Mouse (Mus musculus): ENCODE measurements around the gene Ubac2. TPM values are rescaled to one million over a fixed set of nuclear protein-coding genes. Genes with fewer than 3 reads are reported as not detected.

Ubac2 gene
- polyA plus RNA-seq, 1 experiment from 2014 or later, result 67.4 TPM

- no peaks in the 10 kb centered on the region for H3K9me3 ChIP-seq
- H3K4me2 ChIP-seq, result no peak overlapping the region
- no peak for ATAC-seq (ENCODE audit: low FRiP score)
- no peak overlapping the region for H3K4me3 ChIP-seq (replicated peaks)
- no peaks in the 10 kb centered on the region for H3K27me3 ChIP-seq
- H3K9ac ChIP-seq, result no peak overlapping the region
- H3K27ac ChIP-seq, result no peak overlapping the region
- WGBS, result 89% methylated on average over 5 of the region's 5 CpGs
- H3K36me3 ChIP-seq (replicated peaks), result no peaks in the 10 kb centered on the region
- peaks cover 2% of the 10 kb centered on the region; the same call in 1 of the 2 replicates for H3K4me1 ChIP-seq
These were observed 67.7 kb downstream of the Ubac2 start for GRCm38 (mm10) chr14:121946131-121946530.

- no peaks in the 10 kb centered on the region for H3K36me3 ChIP-seq (replicated peaks)
- peaks cover 2% of the 10 kb centered on the region; the same call in 1 of the 2 replicates for H3K4me1 ChIP-seq
- H3K9me3 ChIP-seq, result no peaks in the 10 kb centered on the region
- H3K4me2 ChIP-seq, result no peak overlapping the region
- no peak overlapping the region for H3K27ac ChIP-seq
- no peaks in the 10 kb centered on the region for H3K27me3 ChIP-seq
- no peak overlapping the region for H3K9ac ChIP-seq
- no peak overlapping the region for H3K4me3 ChIP-seq (replicated peaks)
- 74% methylated on average over 8 of the region's 8 CpGs for WGBS
- no peak for ATAC-seq (ENCODE audit: low FRiP score)
These were observed 68.3 kb downstream of the Ubac2 start for GRCm38 (mm10) chr14:121946728-121947127.

GRCm38 (mm10) chr14:121947201-121947760 is 68.9 kb downstream of the Ubac2 start:
- no peaks in the 10 kb centered on the region for H3K9me3 ChIP-seq
- no peaks in the 10 kb centered on the region for H3K36me3 ChIP-seq (replicated peaks)
- ATAC-seq (ENCODE audit: low FRiP score), result no peak
- H3K4me3 ChIP-seq (replicated peaks), result no peak overlapping the region
- H3K27ac ChIP-seq, result no peak overlapping the region
- H3K4me1 ChIP-seq, result peaks cover 2% of the 10 kb centered on the region; the same call in 1 of the 2 replicates
- no peak overlapping the region for H3K9ac ChIP-seq
- H3K4me2 ChIP-seq, result no peak overlapping the region
- 80% methylated on average over 8 of the region's 8 CpGs for WGBS
- no peaks in the 10 kb centered on the region for H3K27me3 ChIP-seq

GRCm38 (mm10) chr14:121947966-121948365 is 69.5 kb downstream of the Ubac2 start:
- Histone ChIP-seq H3K27me3 (no peaks in the 10 kb centered on the region), H3K9me3 (no peaks in the 10 kb centered on the region), H3K36me3 (replicated peaks) (no peaks in the 10 kb centered on the region), H3K27ac (no peak overlapping the region), H3K9ac (no peak overlapping the region), H3K4me2 (no peak overlapping the region), H3K4me1 (peaks cover 2% of the 10 kb centered on the region; the same call in 1 of the 2 replicates), H3K4me3 (replicated peaks) (no peak overlapping the region)
- ATAC-seq (ENCODE audit: low FRiP score), result no peak
- 88% methylated on average over 3 of the region's 3 CpGs for WGBS

GRCm38 (mm10) chr14:121949436-121949835 is 71.0 kb downstream of the Ubac2 start:
- no peak overlapping the region for H3K9ac ChIP-seq
- no peak overlapping the region for H3K4me3 ChIP-seq (replicated peaks)
- H3K9me3 ChIP-seq, result no peaks in the 10 kb centered on the region
- no peak overlapping the region for H3K4me2 ChIP-seq
- no peaks in the 10 kb centered on the region; the same call in 1 of the 2 replicates for H3K36me3 ChIP-seq (replicated peaks)
- no peaks in the 10 kb centered on the region for H3K27me3 ChIP-seq
- ATAC-seq (ENCODE audit: low FRiP score), result no peak
- H3K27ac ChIP-seq, result no peak overlapping the region
- 88% methylated on average over 3 of the region's 3 CpGs for WGBS
- peaks cover 2% of the 10 kb centered on the region; the same call in 1 of the 2 replicates for H3K4me1 ChIP-seq

GRCm38 (mm10) chr14:121949897-121950296 is 71.5 kb downstream of the Ubac2 start:
- Histone ChIP-seq H3K4me2 (no peak overlapping the region), H3K9me3 (no peaks in the 10 kb centered on the region), H3K4me3 (replicated peaks) (no peak overlapping the region), H3K36me3 (replicated peaks) (no peaks in the 10 kb centered on the region; the same call in 1 of the 2 replicates), H3K4me1 (peaks cover 2% of the 10 kb centered on the region; the same call in 1 of the 2 replicates), H3K27ac (no peak overlapping the region), H3K9ac (no peak overlapping the region), H3K27me3 (no peaks in the 10 kb centered on the region)
- WGBS, result 96% methylated on average over 5 of the region's 5 CpGs
- ATAC-seq (ENCODE audit: low FRiP score), result no peak

- H3K27ac ChIP-seq, result no peak overlapping the region
- WGBS, result 87% methylated on average over 2 of the region's 2 CpGs
- no peak for ATAC-seq (ENCODE audit: low FRiP score)
- H3K9ac ChIP-seq, result no peak overlapping the region
- H3K4me1 ChIP-seq, result peaks cover 2% of the 10 kb centered on the region; the same call in 1 of the 2 replicates
- H3K36me3 ChIP-seq (replicated peaks), result no peaks in the 10 kb centered on the region; the same call in 1 of the 2 replicates
- H3K9me3 ChIP-seq, result no peaks in the 10 kb centered on the region
- no peak overlapping the region for H3K4me3 ChIP-seq (replicated peaks)
- H3K4me2 ChIP-seq, result no peak overlapping the region
- no peaks in the 10 kb centered on the region for H3K27me3 ChIP-seq
These were observed 73.1 kb downstream of the Ubac2 start for GRCm38 (mm10) chr14:121951399-121952045.

- H3K9me3 ChIP-seq, result no peaks in the 10 kb centered on the region
- no peak overlapping the region for H3K4me2 ChIP-seq
- no peak overlapping the region for H3K9ac ChIP-seq
- H3K4me3 ChIP-seq (replicated peaks), result no peak overlapping the region
- WGBS, result 95% methylated on average over 5 of the region's 5 CpGs
- no peak overlapping the region for H3K27ac ChIP-seq
- no peak for ATAC-seq (ENCODE audit: low FRiP score)
- H3K36me3 ChIP-seq (replicated peaks), result no peaks in the 10 kb centered on the region; the same call in 1 of the 2 replicates
- no peaks in the 10 kb centered on the region for H3K4me1 ChIP-seq
- no peaks in the 10 kb centered on the region for H3K27me3 ChIP-seq
These were observed 73.6 kb downstream of the Ubac2 start for GRCm38 (mm10) chr14:121952046-121952400.

GRCm38 (mm10) chr14:121954129-121954528 is 75.7 kb downstream of the Ubac2 start:
- H3K27ac ChIP-seq, result no peak overlapping the region
- H3K36me3 ChIP-seq (replicated peaks), result no peaks in the 10 kb centered on the region; the same call in 1 of the 2 replicates
- no peak for ATAC-seq (ENCODE audit: low FRiP score)
- no peak overlapping the region for H3K4me2 ChIP-seq
- H3K4me3 ChIP-seq (replicated peaks), result no peak overlapping the region
- no peaks in the 10 kb centered on the region for H3K27me3 ChIP-seq
- no peaks in the 10 kb centered on the region for H3K4me1 ChIP-seq
- H3K9ac ChIP-seq, result no peak overlapping the region
- H3K9me3 ChIP-seq, result no peaks in the 10 kb centered on the region
- 94% methylated on average over 11 of the region's 11 CpGs for WGBS

GRCm38 (mm10) chr14:121954608-121955007 is 76.2 kb downstream of the Ubac2 start:
- no peak for ATAC-seq (ENCODE audit: low FRiP score)
- Histone ChIP-seq H3K4me2 (no peak overlapping the region), H3K9me3 (no peaks in the 10 kb centered on the region), H3K4me1 (no peaks in the 10 kb centered on the region), H3K9ac (no peak overlapping the region), H3K27me3 (no peaks in the 10 kb centered on the region), H3K36me3 (replicated peaks) (no peaks in the 10 kb centered on the region; the same call in 1 of the 2 replicates), H3K4me3 (replicated peaks) (no peak overlapping the region), H3K27ac (no peak overlapping the region)
- 96% methylated on average over 12 of the region's 12 CpGs for WGBS

- WGBS, result 91% methylated on average over 5 of the region's 5 CpGs
- Histone ChIP-seq H3K27me3 (no peaks in the 10 kb centered on the region), H3K4me1 (no peaks in the 10 kb centered on the region), H3K27ac (no peak overlapping the region), H3K9ac (no peak overlapping the region), H3K4me2 (no peak overlapping the region), H3K36me3 (replicated peaks) (no peaks in the 10 kb centered on the region; the same call in 1 of the 2 replicates), H3K9me3 (no peaks in the 10 kb centered on the region), H3K4me3 (replicated peaks) (no peak overlapping the region)
- no peak for ATAC-seq (ENCODE audit: low FRiP score)
These were observed 76.9 kb downstream of the Ubac2 start for GRCm38 (mm10) chr14:121955176-121955795.

GRCm38 (mm10) chr14:121956291-121956690 is 77.9 kb downstream of the Ubac2 start:
- H3K27me3 ChIP-seq, result no peaks in the 10 kb centered on the region
- H3K9me3 ChIP-seq, result no peaks in the 10 kb centered on the region
- 89% methylated on average over 5 of the region's 5 CpGs for WGBS
- no peak overlapping the region for H3K4me3 ChIP-seq (replicated peaks)
- no peak overlapping the region for H3K9ac ChIP-seq
- H3K27ac ChIP-seq, result no peak overlapping the region
- H3K36me3 ChIP-seq (replicated peaks), result no peaks in the 10 kb centered on the region; the same call in 1 of the 2 replicates
- H3K4me1 ChIP-seq, result no peaks in the 10 kb centered on the region
- ATAC-seq (ENCODE audit: low FRiP score), result no peak
- no peak overlapping the region for H3K4me2 ChIP-seq
